Mouse (Mus musculus) megakaryocyte, embryonic 14.5 days (primary cell): ENCODE data around the gene Dok7.

Experiments used
- FLI1 ChIP-seq: IDR thresholded peaks from 2 replicates; pipeline ENCODE4 v1.6.1; 2012; ENCODE audit warnings: low read length, inconsistent platforms, mixed read lengths
- GATA1 ChIP-seq: IDR thresholded peaks from 3 replicates; pipeline ENCODE4 v1.6.1; 2012; ENCODE audit warnings: mixed read lengths, low read length, inconsistent platforms, borderline replicate concordance

GRCm38 (mm10) chr5:35056604-35057432 is at the start of gene Dok7:
- TF ChIP-seq GATA1 = no peak
- no peak for TF ChIP-seq FLI1
